Mouse (Mus musculus) stomach, postnatal 0 days (tissue): ENCODE measurements around the gene Mgat4a.

Experiments used
- CTCF ChIP-seq: IDR thresholded peaks from 2 replicates; pipeline ENCODE4 v1.5.1; 2016; ENCODE audit warnings: antibody characterized with exemption, low read depth, mild to moderate bottlenecking, moderate library complexity
- EP300 ChIP-seq: optimal IDR thresholded peaks from 2 replicates; pipeline ENCODE3; 2016; ENCODE audit warnings: antibody characterized with exemption

DNA sequence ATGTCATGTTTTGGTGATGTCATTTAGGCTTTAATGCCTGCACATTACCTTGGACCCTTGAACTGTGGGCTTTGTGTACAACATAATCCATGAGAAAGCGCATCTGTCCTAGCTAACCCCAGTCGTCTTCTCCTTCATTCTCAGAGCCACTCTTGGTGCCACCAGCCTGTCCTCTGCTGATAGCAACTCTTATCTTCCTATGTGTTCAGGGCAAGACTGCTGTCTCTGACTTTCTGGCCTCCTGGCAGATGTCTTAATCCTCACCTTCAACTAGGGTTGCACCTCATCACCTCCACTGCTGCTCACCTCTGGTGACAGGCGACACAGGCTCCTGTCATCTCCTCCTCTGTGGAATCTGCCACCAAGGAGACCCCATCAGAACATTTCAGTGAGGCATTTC, 104.4 kb downstream of the Mgat4a start:
- TF ChIP-seq CTCF (no peak), EP300 (no peak)
